Mouse (Mus musculus): ENCODE results near the gene Rims3.

- TF ChIP-seq CTCF (IDR thresholded peaks at IDR 0.05; ENCODE audit: low read depth, low read length): no peak
- no peak for TF ChIP-seq GATA1 (IDR thresholded peaks at IDR 0.05; ENCODE audit: borderline replicate concordance, low read length)
- TF ChIP-seq TAL1 (conservative IDR thresholded peaks at IDR 0.05; ENCODE audit: low read depth, low read length): no peak
Measured at GRCm38 (mm10) chr4:120859865-120860264, 5.2 kb downstream of the Rims3 start.
